Mouse (Mus musculus) frontal cortex, adult (tissue): ENCODE measurements around the gene Minpp1.
"Not testable (repeated sequence)": the region's sequence is repeated elsewhere in the genome, so short reads cannot be mapped to it uniquely, and the experiment has no call there.

Source experiments
- ATAC-seq: cut with Nextera tagmentation; 2 replicates; pipeline ENCODE4 v1.9.2; 2017; ENCODE audit warnings: mild to moderate bottlenecking, moderate library complexity, mixed read lengths; ENCODE audit not compliant: low TSS enrichment

Gene Minpp1

DNA sequence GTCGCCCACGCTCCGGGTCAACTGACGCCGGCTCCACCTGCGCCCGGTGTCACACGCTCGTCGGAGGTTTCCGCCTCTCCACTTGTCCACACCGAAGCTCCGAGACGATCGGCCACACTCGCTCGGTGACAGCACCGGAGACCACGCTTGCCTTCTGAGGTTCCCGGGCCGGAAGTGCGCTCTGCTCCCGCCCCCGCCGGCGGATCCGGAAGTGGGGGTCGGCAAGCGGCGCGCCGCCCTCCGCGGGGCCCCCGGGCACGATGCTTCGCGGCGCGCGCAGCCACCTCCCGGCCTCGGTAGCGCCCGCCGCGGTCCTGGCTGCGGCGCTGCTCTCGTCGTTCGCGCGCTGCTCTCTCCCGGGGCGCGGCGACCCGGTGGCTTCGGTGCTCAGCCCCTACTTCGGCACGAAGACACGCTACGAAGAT lies at the start of gene Minpp1:
TSS of gene Minpp1 (plus strand) at position 89 of the 425 bp plus-strand sequence.
- ATAC-seq: peak; percentile 93

DNA sequence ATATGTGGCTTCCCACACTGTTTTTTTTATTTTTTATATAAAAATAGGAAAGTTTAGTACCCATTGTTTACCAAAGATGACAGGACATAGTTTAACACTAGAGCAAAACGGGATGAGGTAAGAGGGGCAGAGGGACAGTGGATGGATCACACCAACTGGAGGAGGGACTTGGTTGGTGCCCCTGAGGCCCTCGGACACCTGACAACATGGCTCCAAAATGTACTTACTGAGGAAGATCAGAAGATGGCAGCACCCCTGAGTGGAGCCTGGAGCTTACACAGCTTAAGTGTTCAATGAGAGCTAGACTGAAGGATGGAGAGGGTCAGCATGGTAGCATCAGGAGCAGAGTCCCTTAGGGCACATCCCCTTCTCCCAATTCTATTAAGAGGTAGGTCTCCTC lies 46.2 kb upstream of the Minpp1 start:
- ATAC-seq: no peak

DNA sequence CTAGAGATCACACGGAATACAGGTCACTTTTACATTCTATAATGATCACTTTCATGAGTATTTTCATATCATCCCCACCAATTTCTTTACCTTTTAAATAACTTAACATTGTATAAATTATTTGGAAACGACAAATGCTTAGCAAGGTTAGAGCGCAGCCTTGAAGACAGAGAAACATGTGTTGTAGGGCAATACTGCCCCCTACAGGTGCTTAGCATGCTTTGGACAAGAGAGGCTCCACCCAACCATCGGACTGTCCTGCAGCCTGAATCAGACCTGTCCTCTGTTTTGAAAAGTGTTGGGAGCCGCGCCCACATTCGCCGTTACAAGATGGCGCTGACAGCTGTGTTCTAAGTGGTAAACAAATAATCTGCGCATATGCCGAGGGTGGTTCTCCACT lies 44.0 kb upstream of the Minpp1 start:
- ATAC-seq: no peak

DNA sequence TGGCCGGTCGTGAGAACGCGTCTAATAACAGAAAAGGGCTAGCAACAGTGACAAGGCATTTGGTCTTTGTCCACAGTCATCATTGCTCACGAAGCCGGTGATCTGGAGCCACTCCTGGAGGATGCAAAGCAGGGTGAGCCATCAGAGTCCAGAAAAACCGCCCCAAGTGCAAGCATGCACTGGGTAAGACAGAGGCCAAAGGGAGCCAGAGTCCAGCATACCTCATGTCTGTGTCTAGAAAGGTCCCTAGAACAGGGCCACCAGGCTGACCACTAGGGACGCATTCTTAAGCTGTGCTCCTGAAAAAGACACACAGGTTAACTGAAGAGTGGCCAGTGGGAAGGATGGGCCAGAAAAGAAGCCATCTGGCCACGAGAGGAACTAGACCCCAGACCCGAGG lies 36.6 kb upstream of the Minpp1 start:
- no peak for ATAC-seq

DNA sequence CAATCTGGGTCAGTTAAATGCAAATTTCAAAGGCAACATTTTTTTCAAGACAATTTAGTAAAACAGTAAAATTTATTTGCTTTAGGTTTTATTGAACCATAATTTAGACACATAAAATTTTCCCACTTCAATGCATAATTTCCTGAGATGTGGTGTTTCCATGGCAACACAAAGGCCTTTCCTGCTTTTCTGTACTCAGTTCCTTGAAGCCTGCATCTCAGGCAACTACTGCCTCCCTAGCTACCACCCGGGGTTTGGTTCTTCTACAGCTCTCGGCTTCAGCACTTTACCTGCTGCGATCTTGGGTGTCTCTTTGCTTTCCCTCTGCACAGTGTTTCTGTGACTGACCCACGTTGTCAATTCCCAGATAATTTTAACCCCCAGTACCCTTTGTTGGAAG lies 33.3 kb upstream of the Minpp1 start:
- peak; percentile 96 for ATAC-seq

DNA sequence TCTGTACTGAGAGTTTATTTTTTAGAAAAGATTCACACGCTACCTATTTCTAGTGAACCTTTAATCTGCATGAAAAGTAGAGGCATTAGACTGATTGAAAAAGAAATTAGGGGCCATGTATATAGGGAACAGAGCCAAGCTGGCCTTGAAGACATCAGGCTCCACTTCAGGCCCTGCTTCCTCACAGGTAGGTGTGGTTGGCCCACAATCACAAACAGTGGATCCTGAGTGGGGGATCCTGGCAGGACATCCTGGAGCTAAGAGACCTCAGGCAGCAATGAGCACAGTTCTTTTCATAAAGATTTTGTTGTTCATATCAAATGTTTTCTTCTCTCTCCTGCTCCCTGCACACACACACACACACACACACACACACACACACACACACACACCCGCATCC lies 28.8 kb upstream of the Minpp1 start:
- no peak for ATAC-seq

DNA sequence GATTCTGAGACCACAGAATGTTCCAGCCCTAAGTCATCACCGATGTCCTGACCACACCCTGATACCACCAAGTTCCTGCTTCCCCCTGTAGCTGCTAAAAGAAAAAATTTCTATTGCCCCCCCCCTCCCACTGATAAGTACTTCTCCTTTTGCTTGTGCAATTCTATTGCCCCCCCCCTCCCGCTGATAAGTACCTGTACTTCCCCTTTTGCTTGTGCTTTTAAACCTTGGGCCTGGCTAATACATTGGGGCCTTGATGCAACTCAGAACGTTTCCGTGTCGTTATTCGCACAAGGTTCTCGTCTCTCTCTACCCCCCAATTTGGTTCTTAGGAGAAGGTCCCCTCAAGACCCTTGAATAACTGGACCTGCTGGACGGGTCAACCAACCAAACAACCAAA lies 27.9 kb upstream of the Minpp1 start:
- not testable (repeated sequence) for ATAC-seq

DNA sequence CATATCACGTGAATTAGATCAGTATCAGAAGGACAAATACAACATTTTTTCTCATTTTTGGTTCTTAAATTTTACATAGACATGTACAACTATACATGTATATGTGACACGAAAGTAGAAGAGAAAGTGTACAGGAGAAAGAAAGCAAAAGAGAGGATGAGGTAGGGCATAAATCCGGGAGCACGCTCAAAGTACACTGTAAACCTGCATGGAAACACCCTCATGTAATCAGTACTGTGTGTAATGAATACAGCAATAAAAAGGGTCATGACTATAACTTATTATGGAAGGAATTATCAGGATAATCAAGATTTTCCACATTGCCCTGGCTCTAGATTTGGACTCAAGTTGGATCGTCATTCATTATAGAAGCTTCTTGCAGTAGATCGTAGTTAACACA lies 22.5 kb upstream of the Minpp1 start:
- no peak for ATAC-seq

DNA sequence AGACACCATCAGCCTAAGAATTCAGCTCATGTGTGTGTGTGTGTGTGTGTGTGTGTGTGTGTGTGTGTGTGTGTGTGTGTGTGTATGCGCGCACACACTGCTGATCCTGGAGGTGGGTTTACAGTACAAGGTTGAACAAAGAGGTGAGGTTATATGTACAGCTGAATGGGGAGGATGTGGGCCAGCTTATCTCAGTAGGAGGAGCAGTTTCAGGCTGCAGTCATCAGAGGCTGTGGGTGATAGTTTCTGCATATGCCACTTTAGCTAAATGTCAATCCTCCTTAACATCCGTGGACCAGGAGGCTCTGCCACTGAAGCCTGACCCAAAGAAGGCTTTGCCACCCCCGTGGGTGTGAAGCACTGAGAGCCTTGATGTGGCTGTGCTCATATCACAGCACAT lies 20.3 kb upstream of the Minpp1 start:
- ATAC-seq: no peak

DNA sequence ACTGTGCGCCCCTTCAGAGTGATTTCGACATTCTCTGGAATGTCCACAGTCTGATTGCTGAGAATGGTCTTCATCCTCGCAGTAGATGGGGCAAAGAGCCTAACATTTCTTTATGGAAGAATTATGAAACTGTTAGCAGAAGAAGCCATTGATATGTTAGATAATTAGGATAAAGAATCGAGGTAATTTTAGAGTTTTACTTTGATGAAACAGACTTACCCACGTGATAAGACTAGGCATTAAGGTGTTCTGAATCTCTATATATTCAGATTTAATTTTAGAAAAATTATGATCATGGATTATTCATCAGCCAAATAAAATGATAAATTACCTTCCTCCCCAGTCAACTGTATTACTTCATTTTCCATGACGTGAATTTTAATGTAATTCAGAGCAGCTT lies 19.1 kb upstream of the Minpp1 start, which contains the start of gene Rpl9-ps6:
TSS of gene Rpl9-ps6 (minus strand) at position 101 of the 400 bp plus-strand sequence.
- ATAC-seq: no peak

DNA sequence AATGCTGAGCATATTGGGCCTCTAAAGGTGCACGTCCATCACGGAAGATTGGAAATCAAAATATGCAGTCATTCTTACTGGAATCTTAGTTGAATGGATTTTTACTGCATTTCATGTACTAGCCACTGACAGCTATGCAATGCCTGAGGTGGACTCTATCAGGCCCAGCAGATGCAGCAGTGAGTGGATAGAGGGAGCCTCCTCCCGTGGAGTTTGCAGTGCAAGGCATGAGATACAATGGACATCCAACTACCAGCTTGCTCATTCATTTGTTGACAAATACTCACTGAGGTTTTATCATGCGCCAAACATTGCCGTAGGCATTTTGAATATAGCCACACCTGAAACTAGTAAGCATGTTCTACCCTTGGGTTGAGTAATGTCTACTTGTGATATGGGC lies 18.2 kb upstream of the Minpp1 start:
- ATAC-seq: no peak

DNA sequence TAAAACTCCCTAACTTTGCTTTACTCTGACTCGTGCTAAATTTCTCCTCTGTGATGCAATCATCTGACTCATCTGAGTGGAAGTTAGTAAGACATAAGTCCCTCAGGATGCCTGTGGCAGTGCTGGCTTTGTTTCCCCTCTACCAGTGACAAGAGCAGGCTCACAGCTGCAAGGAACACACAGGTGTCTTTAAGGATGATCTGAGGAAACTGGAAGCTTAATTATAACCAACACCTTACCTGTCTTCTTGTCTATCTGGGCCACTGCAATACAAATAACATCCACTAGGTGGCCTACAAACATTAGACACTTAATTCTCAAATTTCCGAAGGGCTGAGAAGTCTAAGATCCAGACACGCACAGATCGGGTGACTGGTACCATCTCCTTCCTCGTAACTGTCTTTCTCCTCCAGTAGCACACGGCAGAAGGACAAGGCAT lies 15.5 kb upstream of the Minpp1 start:
- ATAC-seq: peak; percentile 80

DNA sequence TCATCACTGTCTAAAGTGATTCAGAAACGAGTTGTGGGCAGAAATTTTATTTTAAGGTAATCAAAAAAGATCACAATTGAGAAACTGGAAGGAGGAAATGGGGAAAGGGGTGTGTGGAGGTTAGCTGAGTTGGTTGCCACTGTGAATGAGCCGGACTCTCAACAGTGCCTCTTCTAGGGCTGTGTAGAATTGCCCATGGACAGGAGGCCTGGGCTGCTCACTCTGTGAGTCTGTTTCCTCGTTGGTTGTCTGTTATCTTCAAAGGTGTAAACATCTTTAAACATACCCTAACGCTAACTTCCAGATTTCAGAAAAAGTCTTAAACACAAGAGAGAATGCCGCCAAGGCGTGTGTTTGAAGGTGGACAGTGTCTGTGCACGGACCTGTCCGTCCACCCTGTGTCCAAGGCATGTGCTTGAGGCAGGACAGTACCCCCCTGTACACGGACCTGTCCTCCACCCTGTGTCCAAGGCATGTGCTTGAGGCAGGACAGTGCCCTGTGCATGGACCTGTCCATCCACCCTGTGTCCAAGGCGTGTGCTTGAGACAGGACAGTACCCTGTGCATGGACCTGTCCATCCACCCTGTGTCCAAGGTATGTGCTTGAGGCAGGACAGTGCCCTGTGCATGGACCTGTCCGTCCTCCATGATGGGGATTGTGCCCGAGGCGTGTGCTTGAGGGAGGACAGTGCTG lies 14.9 kb upstream of the Minpp1 start:
- ATAC-seq: no peak

DNA sequence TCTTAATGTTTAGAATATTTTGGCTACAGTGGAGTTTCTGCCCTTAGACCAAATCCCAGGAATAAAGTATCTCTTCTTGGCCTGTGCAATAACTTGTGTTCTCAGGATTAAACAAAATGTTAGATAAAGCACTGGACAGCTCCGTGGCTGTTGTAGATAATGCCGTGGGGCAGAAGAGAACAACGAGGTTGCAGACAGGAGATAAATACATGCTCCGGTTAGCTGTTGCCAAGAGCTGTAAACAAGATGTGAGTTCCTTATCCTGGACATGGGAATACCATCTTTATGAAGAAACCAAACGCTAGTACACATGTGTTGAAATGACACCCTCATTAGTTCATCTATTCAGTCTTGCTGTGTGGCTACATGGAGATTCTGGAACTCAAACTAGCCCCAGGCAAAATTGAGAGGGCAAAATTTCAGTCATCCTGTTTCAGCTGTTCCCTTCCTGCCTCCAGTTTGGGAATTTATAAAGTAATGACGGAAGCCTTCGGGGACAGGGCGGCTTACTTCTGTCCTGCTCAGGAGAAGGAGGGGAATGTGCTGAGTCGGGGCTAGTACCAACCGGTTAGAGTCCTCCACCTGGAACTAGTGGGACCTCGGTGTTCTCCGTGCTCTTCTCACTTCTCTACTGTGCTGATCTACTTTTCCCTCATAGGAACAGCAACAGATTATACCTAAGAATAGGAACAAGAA lies 9.4 kb upstream of the Minpp1 start:
- ATAC-seq: no peak

DNA sequence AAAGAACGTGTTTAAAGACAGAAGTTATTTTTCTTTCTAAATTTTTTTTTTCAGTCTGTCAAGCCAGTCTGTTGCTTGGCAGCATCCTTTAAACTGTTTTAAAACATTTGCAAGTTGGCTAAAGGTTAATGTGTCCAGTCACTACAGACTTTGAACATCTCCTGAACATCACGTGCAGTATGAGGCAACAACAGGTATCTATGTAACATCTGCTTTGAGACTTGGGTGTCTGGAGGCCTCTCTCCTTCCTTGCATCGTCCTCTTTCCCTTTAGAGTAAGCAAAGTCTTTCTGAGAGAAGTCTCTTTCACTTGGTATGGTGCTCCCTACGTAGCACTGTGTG lies 8.9 kb upstream of the Minpp1 start:
- no peak for ATAC-seq

DNA sequence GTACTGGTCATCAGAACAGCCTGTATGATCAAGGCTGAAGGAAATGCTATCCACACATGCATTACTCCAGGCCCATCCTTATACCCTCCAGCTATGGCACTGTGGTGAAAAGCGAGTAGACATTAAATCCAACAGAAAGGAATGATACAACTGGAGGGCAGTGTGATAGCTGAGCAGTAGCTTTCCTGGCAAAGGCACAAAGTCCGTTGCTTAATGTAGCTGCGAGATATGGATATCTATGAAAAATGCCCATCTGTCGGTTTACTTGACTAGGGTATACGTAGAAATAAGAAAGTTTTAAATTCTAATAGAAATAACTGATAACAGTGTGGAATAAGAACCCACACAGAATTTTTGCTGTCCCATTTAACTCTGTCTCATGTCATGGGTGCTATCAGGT lies 5.3 kb upstream of the Minpp1 start:
- ATAC-seq: no peak

DNA sequence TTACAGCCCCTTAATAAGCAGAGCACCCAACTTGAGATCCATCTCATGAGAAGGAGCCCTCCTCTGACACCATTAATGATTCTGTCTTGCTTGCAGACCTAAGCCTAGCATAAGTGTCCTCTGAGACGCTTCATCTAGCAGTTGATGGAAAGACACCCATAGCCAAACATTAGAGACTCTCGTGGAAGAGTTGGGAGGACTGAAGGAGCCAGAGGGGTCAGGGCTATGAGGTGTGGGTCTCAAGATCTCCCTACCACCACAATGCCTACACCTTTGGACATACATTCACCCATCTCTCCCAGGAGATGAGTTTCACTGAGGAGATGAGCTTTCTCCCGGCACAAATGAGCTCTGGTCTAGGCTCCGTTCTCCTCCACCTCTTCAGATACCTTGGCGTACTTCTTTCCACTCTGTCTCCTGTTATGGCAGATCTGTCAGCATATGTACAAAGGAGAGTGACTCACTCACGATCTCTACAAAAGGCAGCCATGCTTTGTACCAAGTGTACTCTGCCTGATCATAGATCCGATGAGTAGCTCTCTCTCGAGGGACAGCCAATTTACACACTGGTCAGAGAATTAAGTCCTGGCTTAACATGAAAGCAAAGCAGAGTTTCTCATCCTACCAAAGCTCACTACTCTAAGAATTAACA lies 4.7 kb upstream of the Minpp1 start:
- ATAC-seq: no peak

DNA sequence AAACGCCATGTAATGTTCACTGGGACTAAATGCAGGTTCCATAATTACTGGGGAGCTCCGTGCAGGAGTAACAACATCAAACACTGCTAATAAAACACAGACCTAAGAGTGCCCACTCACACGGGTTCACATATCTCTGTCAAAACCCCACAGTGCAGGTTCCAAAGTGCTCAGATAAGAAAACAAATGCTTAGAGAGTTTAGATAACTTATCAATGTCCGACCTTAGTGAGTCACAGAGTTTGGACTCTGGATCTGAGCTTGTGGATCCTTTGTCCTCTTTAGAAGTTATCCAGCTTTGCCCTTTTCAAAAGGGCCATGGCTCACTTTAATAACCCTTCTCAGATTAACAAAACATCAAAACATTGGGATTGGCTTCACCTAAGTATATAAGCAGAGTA lies 4.1 kb upstream of the Minpp1 start:
- ATAC-seq: no peak

DNA sequence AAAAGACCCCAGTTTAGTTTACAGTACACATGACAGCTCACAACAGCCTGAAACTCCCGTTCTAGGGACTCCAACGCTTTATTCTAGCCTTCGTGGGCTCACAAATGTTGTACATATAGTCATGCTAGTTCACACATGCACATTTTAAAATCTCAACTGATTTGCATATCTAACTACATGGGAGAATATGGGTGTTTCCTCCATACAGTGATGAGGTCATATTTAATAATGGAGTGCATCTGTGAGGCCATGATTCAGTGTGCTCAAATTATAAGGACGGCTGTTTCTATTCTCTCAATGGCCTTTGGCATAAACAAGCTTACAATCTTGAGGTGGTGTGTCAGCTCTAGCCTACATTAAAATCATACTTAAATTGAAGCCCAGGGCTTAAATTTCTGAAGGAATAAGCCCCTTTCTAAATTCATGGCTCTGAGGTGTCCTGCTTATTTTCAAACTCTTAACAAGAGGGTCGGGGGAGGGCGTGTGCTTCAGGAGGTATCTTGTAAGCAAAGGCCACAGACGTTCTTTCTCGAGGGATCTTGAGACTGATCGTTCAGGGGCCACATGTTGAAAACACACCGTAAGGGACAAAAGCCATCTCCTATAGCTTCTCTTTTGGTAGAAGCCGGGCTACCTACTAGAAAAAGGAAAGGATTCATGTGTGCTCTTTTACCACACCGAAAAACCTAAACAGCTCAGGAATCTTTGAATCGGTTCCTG lies 468 bp upstream of the Minpp1 start:
- ATAC-seq: no peak; the same call in 1 of the 2 replicates

DNA sequence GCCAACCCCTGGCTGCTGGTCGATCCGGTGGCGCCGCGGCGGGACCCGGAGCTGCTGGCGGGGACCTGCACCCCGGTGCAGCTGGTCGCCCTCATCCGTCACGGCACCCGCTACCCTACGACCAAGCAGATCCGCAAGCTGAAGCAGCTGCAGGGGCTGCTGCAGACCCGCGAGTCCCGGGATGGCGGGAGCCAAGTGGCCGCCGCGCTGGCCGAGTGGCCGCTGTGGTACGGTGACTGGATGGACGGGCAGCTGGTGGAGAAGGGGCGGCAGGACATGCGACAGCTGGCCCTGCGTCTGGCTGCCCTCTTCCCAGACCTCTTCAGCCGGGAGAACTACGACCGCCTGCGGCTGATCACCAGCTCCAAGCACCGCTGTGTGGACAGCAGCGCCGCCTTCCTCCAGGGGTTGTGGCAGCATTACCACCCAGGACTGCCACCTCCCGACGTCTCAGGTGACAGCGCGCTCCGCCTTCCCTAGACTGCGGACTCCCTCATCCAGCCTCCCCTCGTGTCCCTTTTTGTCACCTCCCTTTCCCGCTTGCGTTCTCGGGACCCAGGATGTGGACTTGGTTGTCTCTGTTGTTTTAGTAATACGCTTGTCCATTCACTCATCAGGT lies 646 bp downstream of the Minpp1 start:
- ATAC-seq: peak; percentile 82

DNA sequence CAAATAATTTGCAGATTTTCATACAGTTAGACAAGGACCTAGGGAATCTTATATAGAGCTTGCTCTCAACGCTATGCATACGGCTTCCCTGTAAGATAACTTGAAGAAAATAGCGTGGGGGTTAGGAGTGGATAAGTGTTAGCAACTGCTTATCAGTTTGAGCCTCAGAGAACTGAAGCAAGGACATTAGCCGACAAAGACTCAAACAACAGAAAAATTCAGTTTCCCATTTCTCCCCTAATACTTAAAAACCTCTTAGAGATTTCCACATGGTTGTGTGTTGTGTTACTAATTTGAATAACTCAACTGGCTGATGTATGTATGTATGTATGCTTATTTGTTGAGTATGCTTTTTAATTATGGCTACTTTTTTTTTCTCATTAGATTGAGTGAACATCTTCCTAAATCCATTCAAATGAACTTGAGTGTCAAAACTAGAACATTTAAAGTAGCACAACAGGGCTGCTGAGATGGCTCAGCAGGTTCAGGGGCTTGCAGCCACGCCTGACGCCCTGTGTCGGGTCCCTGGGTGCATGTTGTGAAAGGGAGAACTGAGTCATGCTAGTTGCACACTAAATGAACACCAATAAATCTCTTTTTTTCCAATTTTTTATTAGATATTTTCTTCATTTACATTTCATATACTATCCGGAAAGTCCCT lies 2.2 kb downstream of the Minpp1 start:
- ATAC-seq: no peak
